Mouse (Mus musculus) liver, embryonic 11.5 days (tissue): ENCODE measurements around the gene Dusp7. TPM values are rescaled to one million over a fixed set of nuclear protein-coding genes. Genes with fewer than 3 reads are reported as not detected.

ENCODE experiments used
- ATAC-seq: fragments of 200-750 bp; cut with Nextera tagmentation; replicated peaks from 2 replicates; pipeline ENCODE4 v1.8.0; 2017; ENCODE audit warnings: moderate number of reproducible peaks, mild to moderate bottlenecking, moderate TSS enrichment, moderate library complexity; ENCODE audit not compliant: low FRiP score
- DNase-seq: peaks from one replicate; pipeline ENCODE4 v3.0.0-alpha.2; 2017; ENCODE audit warnings: low spot score
- H3K27ac ChIP-seq: fragments of 300-500 bp; sonication (generic); 2 replicates; pipeline ENCODE4 v1.5.1; 2014; ENCODE audit warnings: mild to moderate bottlenecking, low read depth, low read length, control low read depth
- H3K27me3 ChIP-seq: fragments of 300-500 bp; sonication (generic); replicated peaks from 2 replicates; pipeline ENCODE4 v1.6.1; 2014; ENCODE audit warnings: low read length, mixed read lengths; ENCODE audit not compliant: control insufficient read depth, insufficient read depth
- H3K36me3 ChIP-seq: fragments of 300-500 bp; sonication (generic); 2 replicates; pipeline ENCODE4 v1.6.1; 2014; ENCODE audit warnings: mild to moderate bottlenecking, low read length, moderate library complexity, mixed read lengths; ENCODE audit not compliant: control insufficient read depth, insufficient read depth
- H3K4me1 ChIP-seq: fragments of 300-500 bp; sonication (generic); replicated peaks from 2 replicates; pipeline ENCODE4 v1.6.1; 2014; ENCODE audit warnings: low read length, mixed read lengths; ENCODE audit not compliant: control insufficient read depth, insufficient read depth
- H3K4me2 ChIP-seq: fragments of 300-500 bp; sonication (generic); 2 replicates; pipeline ENCODE4 v1.6.1; 2014; ENCODE audit warnings: mild to moderate bottlenecking, control low read depth, moderate library complexity
- H3K4me3 ChIP-seq: fragments of 300-500 bp; sonication (generic); 2 replicates; pipeline ENCODE4 v1.5.1; 2014; ENCODE audit warnings: low read depth, low read length, control low read depth
- H3K9ac ChIP-seq: fragments of 300-500 bp; sonication (generic); 2 replicates; pipeline ENCODE4 v1.6.1; 2014; ENCODE audit warnings: low read depth, low read length, control low read depth
- H3K9me3 ChIP-seq: fragments of 300-500 bp; sonication (generic); 2 replicates; pipeline ENCODE4 v1.6.1; 2016; ENCODE audit warnings: low read length, inconsistent platforms, mixed read lengths; ENCODE audit not compliant: control insufficient read depth
- WGBS: fragments of 180-500 bp; shearing (Covaris S2); extraction: QIAGEN DNeasy Blood & Tissue Kit; methylation state at CpG from one replicate; pipeline ENCODE4 v1.1.7; 2014; 5-methylcytosine and 5-hydroxymethylcytosine counted together
- polyA plus RNA-seq: library from polyadenylated mRNA; unstranded; fragments of >200 nt; fragmentation: Nextera tagmentation; extraction: Ambion mirVana; gene quantifications from 2 replicates; pipeline ENCODE4 v1.2.1, GENCODE M21; 2014

The Dusp7 gene
- polyA plus RNA-seq, 1 experiment from 2014 or later = 18.1 TPM

DNA sequence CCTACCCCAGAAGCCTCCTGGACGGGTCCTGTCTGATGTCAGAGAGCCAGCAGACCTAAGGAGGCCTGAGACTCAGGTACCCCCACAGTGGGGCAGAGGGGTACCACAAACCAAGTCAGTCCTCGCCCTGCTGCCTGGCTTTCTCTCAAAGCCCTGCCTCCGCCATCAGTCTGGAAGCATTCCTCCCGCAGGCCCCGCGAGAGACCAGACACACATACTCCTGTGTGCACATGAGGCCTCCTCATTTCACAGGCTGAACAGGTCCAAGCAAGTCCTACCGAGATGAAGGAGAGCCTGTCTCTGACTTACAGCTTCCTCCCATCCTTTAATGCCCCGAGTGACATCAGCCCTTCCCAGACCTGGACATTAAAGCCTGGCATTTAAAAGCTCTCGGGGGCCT is 10.3 kb downstream of the Dusp7 start:
- 82% methylated on average over 9 of the region's 9 CpGs for WGBS
- no peak for DNase-seq
- H3K9me3 ChIP-seq = no peaks in the 10 kb centered on the region

DNA sequence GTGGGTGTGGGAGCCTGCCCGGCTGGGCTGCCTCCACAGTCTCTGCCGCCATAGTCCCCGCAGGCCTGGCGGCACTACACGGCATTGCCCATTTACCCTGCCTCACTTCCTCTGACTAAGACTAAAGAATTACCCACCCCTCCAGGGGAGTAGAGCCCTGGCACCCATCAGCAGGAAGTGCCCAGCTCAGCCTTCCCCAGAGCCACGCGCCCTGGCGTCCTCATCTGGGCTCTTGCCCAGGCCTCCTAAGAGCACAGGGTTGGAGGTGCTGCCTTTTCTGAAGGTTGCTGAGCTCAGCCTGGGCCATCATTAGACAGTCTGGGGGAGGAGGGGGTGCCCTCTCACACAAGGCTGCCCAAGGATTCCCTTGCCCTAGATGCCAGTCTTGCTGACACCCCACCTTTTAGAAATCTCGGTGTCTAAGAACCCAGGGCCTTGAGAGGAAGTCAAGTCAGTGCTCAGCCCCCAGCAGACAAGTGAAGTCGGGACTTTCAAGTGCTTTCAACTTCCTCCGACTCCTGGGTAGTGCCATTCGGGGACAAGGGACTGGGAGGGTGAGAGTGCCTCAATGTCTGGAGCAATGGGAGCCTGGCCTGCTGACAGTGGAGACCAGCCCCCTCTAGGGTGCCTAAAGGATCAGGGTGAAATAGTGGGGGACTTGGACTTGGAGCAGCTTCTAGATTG is 17.9 kb downstream of the Dusp7 start:
- no peak overlapping the region for H3K27ac ChIP-seq
- H3K4me3 ChIP-seq = no peak overlapping the region
- no peak overlapping the region; the same call in 1 of the 2 replicates for H3K4me2 ChIP-seq
- no peaks in the 10 kb centered on the region for H3K36me3 ChIP-seq
- H3K27me3 ChIP-seq = 0 out of 2 replicates have a peak, but pooled peaks cover 4% of the 10 kb centered on the region
- H3K9ac ChIP-seq = no peak overlapping the region
- ATAC-seq = no peak
- WGBS = 76% methylated on average over 12 of the region's 12 CpGs
- H3K9me3 ChIP-seq = no peaks in the 10 kb centered on the region
- peaks cover 16% of the 10 kb centered on the region for H3K4me1 ChIP-seq
- no peak for DNase-seq

More for the DNA sequence above, 10.3 kb downstream of the Dusp7 start:
- ATAC-seq = no peak
- Histone ChIP-seq H3K4me3 (no peak overlapping the region), H3K4me2 (no peak overlapping the region), H3K27ac (no peak overlapping the region), H3K4me1 (peaks cover 10% of the 10 kb centered on the region), H3K9ac (no peak overlapping the region), H3K36me3 (peaks cover 11% of the 10 kb centered on the region; the same call in 1 of the 2 replicates), H3K27me3 (no peaks in the 10 kb centered on the region)

DNA sequence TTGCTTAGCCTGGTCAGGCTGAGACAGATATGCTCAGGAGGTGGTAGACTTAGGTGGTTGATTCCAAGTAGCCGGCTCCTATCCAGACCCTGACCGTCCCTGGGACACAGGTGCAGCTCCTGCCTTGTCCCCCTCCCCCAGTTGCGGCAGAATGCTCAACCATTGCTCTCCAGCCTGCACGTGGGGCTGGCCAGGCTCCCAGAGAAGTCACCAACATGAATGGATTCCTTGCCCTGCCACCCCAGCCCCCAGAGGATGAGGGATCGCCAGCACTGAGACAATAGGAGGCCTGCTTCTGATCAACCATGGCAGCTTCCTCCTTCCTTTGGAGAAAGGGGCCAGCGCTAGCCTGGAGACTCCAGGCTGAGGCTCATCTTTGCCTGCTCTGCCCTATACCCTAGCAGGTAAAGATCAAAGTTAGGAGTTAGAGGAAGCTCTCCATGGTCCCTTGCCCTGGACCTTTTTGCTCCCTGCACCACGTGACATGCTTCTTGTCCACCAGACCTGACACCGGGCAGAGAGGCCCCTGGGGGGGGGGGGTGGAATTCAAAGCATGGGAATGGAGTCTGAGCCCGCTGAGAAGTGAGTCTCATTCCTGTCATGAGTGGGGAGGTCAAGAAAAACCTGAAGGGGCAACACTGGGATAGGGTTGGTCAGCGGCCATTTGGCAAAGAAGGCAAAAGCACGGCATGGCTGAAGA is 24.5 kb downstream of the Dusp7 start:
- ATAC-seq = no peak
- no peak for DNase-seq
- Histone ChIP-seq H3K9ac (no peak overlapping the region), H3K27me3 (no peaks in the 10 kb centered on the region), H3K9me3 (no peaks in the 10 kb centered on the region), H3K4me1 (peaks cover 22% of the 10 kb centered on the region), H3K36me3 (no peaks in the 10 kb centered on the region), H3K4me2 (no peak overlapping the region), H3K27ac (no peak overlapping the region), H3K4me3 (no peak overlapping the region)
- WGBS = 65% methylated on average over 11 of the region's 11 CpGs

DNA sequence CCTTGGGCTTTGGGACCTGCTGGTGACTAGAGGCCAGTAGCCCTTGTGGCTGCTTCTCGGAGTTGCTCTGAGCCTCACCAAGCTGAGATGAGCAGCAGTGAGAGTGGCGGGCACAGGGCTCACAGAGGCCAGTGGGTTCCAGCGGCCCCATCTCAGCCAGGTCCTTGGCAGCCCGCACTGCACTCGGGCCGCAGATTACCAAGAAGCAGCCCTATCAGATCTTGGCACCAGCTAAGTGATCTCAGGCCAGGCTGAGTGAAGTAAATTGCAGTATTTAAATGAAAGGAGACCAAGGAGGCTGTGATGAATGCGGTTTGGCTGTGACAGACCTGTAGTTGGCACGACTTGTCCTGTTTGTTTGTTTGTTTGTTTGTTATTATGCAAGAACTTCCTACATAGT is 25.1 kb downstream of the Dusp7 start:
- Histone ChIP-seq H3K27me3 (no peaks in the 10 kb centered on the region), H3K4me2 (no peak overlapping the region), H3K4me3 (no peak overlapping the region), H3K9me3 (no peaks in the 10 kb centered on the region), H3K36me3 (no peaks in the 10 kb centered on the region), H3K4me1 (peaks cover 26% of the 10 kb centered on the region), H3K27ac (no peak overlapping the region), H3K9ac (no peak overlapping the region)
- no peak for DNase-seq
- ATAC-seq = no peak
- WGBS = 70% methylated on average over 8 of the region's 8 CpGs

DNA sequence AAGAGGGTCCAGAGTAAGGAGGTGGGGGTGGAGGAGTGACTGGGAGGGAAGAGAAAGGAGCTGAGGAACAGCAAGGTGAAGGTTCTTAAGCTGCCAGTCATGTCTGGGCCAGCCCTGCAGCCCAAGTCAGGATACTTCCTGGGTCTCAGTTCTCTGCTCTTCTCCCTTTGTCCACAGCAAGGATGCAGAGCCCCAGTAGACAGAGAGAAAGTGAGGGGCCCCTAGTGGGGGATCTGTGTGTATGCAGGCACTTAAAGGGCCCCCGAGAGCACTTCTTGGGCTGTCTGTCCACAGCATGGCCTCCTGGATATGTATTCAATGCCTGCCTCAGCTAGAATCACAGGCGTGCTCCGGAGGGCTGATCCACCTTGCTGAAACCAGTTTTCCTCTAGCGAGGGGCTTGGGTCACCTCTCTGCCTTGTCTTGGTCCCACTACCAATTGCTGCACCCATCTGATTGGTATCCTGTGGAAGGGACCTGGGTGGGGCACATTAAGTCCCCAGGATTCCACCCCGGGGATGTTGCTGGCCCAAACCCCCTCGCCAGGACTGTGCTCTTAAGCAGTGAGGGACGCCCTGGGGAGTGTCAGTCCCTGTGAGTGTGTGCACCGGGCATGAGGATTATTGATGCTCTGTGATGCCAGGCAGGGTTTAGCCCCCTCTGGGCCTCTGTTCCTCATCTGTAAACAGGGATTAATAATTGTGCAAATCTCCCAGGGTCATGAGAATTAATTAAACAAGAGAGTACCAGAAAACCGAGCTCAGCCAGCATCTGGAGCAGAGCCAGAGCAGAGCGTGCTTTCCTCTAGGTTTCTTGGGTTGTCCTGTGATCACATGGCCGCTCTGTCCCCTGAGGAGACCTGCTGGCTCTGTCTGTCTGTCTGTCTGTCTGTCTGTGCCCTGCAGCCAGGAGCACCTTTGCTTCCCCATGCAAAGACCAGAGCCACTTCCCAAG is 26.5 kb downstream of the Dusp7 start:
- ATAC-seq = no peak
- DNase-seq = no peak

DNA sequence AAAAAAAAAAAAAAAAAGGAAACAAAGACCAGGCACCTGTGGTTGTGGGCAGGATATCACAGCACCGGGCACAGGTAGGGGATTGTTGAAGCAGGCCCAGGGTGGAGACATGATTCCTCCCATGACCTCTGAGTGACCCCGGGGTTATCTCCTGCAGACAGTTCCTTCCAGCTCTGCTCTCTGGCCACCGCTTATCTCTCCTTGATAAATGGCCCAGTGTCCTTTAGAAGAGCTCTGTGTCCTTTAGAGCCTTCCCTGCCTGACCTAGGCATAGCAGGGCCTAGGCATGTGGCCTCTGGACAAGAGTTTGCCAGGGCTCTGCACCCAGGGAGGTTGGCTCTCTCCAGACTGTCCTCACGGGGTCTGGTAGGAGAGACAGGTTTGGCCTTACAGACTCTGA is 29.3 kb downstream of the Dusp7 start:
- Histone ChIP-seq H3K4me1 (peaks cover 44% of the 10 kb centered on the region), H3K9ac (peak overlapping the region; percentile 37; the same call in 1 of the 2 replicates)

More for the DNA sequence above, 26.5 kb downstream of the Dusp7 start:
- Histone ChIP-seq H3K4me2 (no peak overlapping the region), H3K27me3 (no peaks in the 10 kb centered on the region), H3K9me3 (no peaks in the 10 kb centered on the region), H3K27ac (no peak overlapping the region), H3K4me3 (no peak overlapping the region), H3K36me3 (no peaks in the 10 kb centered on the region), H3K9ac (no peak overlapping the region), H3K4me1 (peaks cover 39% of the 10 kb centered on the region)
- 65% methylated on average over 11 of the region's 11 CpGs for WGBS

DNA sequence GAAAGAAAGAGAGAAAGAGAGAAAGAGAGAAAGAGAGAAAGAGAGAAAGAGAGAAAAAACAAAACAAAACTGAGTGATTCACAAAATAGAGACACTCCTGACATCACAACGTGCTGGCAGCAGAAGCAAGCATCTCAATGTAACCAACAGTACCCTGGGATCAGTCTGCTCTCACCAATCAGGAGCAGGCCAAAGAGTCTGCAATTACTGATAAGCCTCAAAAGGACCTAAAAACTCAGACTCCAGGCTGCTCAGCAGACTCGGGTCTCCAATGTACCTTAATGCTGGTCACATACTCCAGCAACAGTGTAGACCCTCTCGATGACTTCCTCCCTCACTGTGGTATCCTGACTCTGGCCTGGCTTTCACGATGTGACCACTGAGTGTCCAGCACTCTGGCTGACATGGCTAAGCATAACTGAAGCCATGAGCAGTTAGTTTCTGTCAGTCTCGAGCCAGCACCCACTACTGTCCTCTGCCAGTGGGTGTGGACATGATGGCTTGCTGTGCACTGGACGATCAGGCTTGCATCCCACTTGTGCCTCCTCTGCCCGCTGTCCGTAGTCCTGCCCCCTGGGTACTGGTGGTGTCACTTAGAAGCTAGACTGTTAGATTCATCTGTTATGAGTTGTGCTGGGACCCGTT is 30.4 kb downstream of the Dusp7 start:
- no peak overlapping the region for H3K9ac ChIP-seq
- no peaks in the 10 kb centered on the region for H3K9me3 ChIP-seq
- H3K27me3 ChIP-seq = no peaks in the 10 kb centered on the region; the same call in 1 of the 2 replicates
- WGBS = 45% methylated on average over 9 of the region's 9 CpGs
- H3K4me3 ChIP-seq = no peak overlapping the region
- H3K4me1 ChIP-seq = peaks cover 44% of the 10 kb centered on the region
- H3K4me2 ChIP-seq = peak overlapping the region; percentile 41
- peak; percentile 89 for ATAC-seq
- H3K36me3 ChIP-seq = no peaks in the 10 kb centered on the region
- H3K27ac ChIP-seq = peak overlapping the region; percentile 75
- DNase-seq = no peak

More for the DNA sequence above, 29.3 kb downstream of the Dusp7 start:
- H3K4me3 ChIP-seq = no peak overlapping the region
- peak; percentile 38 for ATAC-seq
- no peaks in the 10 kb centered on the region; the same call in 1 of the 2 replicates for H3K27me3 ChIP-seq
- H3K27ac ChIP-seq = peak overlapping the region; percentile 56
- H3K9me3 ChIP-seq = no peaks in the 10 kb centered on the region
- H3K36me3 ChIP-seq = no peaks in the 10 kb centered on the region
- peak overlapping the region; percentile 20; the same call in 1 of the 2 replicates for H3K4me2 ChIP-seq
- WGBS = 27% methylated on average over 4 of the region's 4 CpGs
- DNase-seq = no peak

DNA sequence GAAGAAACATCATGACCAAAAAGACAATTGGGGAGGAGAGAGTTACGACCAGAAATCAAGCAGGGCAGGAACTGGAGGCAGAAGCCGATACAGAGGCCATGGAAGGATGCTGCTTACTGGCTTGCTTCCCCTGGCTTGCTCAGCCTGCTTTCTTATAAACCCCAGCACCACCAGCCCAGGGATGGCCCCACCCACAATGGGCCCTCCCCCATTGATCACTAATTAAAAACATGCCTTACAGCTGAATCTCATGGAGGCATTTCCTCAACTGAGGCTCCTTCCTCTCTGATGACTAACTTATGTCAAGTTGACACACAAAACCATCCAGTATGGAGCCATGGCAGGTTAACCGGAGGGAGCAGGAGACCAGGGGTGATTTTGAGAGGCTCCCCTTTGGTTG is 31.4 kb downstream of the Dusp7 start:
- Histone ChIP-seq H3K9ac (no peak overlapping the region), H3K4me1 (peaks cover 41% of the 10 kb centered on the region), H3K27me3 (no peaks in the 10 kb centered on the region; the same call in 1 of the 2 replicates), H3K9me3 (no peaks in the 10 kb centered on the region), H3K36me3 (no peaks in the 10 kb centered on the region), H3K4me2 (no peak overlapping the region), H3K4me3 (no peak overlapping the region), H3K27ac (no peak overlapping the region)
- no peak for ATAC-seq
- 78% methylated on average over 3 of the region's 3 CpGs for WGBS
- DNase-seq = no peak
